Mouse (Mus musculus) liver, embryonic 14.5 days (tissue): ENCODE measurements around the gene Tnfrsf13b. TPM values are rescaled to one million over a fixed set of nuclear protein-coding genes. Genes with fewer than 3 reads are reported as not detected.

ENCODE experiments used
- ATAC-seq: fragments of 200-750 bp; cut with Nextera tagmentation; 2 replicates; pipeline ENCODE4 v1.8.0; 2017; ENCODE audit warnings: moderate number of reproducible peaks, mild to moderate bottlenecking, moderate library complexity; ENCODE audit not compliant: insufficient read depth
- DNase-seq, 3 experiments: peaks; one replicate each; pipeline ENCODE4 v3.0.0-alpha.2; 2012 to 2013; ENCODE audit warnings: low read depth in 3 of 3, low spot score in 3 of 3
- H3K27ac ChIP-seq: fragments of 300-500 bp; sonication (generic); 2 replicates; pipeline ENCODE4 v1.5.1; 2014; ENCODE audit warnings: moderate library complexity, mild to moderate bottlenecking, control low read depth, inconsistent platforms
- H3K27me3 ChIP-seq: fragments of 300-500 bp; sonication (generic); 2 replicates; pipeline ENCODE4 v1.6.1; 2014; ENCODE audit warnings: mild to moderate bottlenecking, low read length, moderate library complexity; ENCODE audit not compliant: control insufficient read depth, insufficient read depth
- H3K36me3 ChIP-seq: fragments of 300-500 bp; sonication (generic); replicated peaks from 2 replicates; pipeline ENCODE4 v1.6.1; 2014; ENCODE audit warnings: low read depth; ENCODE audit not compliant: control insufficient read depth, insufficient read depth
- H3K4me1 ChIP-seq, 2 experiments: fragments of 200-500 bp in 1 of 2; fragments of 300-500 bp in 1 of 2; sonication (generic) in 1 of 2; replicated peaks; 2 replicates each; pipeline ENCODE4 v1.6.1; 2012 to 2014; ENCODE audit warnings: antibody characterized with exemption in 1 of 2, inconsistent platforms in 1 of 2, low read length in 1 of 2; ENCODE audit not compliant: control insufficient read depth in 2 of 2, insufficient read depth in 2 of 2
- H3K4me2 ChIP-seq: fragments of 300-500 bp; sonication (generic); 2 replicates; pipeline ENCODE4 v1.6.1; 2014; ENCODE audit warnings: low read depth, mild to moderate bottlenecking, control low read depth, moderate library complexity
- H3K4me3 ChIP-seq, 2 experiments: fragments of 200-500 bp in 1 of 2; fragments of 300-500 bp in 1 of 2; sonication (generic) in 1 of 2; 2 replicates each; pipeline ENCODE4 v1.5.1; 2012 to 2014; ENCODE audit warnings: low read depth in 2 of 2, low read length in 2 of 2, mild to moderate bottlenecking in 2 of 2, control low read depth in 1 of 2, inconsistent platforms in 1 of 2, moderate library complexity in 1 of 2; ENCODE audit not compliant: insufficient read depth in 1 of 2
- H3K9ac ChIP-seq: fragments of 300-500 bp; sonication (generic); replicated peaks from 2 replicates; pipeline ENCODE4 v1.6.1; 2014; ENCODE audit warnings: mild to moderate bottlenecking, control low read depth, moderate library complexity
- H3K9me3 ChIP-seq: fragments of 300-500 bp; sonication (generic); 2 replicates; pipeline ENCODE4 v1.6.1; 2016; ENCODE audit warnings: low read length, mixed read lengths; ENCODE audit not compliant: control insufficient read depth
- CTCF ChIP-seq: IDR thresholded peaks from 2 replicates; pipeline ENCODE4 v1.5.1; 2016; ENCODE audit warnings: antibody characterized with exemption, low read depth, control low read depth
- EP300 ChIP-seq: IDR thresholded peaks from 2 replicates; pipeline ENCODE4 v1.6.1; 2016; ENCODE audit warnings: antibody characterized with exemption, low read depth
- WGBS: fragments of 180-500 bp; shearing (Covaris S2); extraction: QIAGEN DNeasy Blood & Tissue Kit; methylation state at CpG from one replicate; pipeline ENCODE4 v1.1.7; 2014; ENCODE audit not compliant: insufficient replicate concordance; 5-methylcytosine and 5-hydroxymethylcytosine counted together
- polyA plus RNA-seq, 2 experiments: library from polyadenylated mRNA; depleted of rRNA in 1 of 2; stranded (reverse) in 1 of 2; unstranded in 1 of 2; fragments of >200 nt; fragmentation: Nextera tagmentation in 1 of 2; extraction: Ambion mirVana in 1 of 2; gene quantifications; 2 replicates each; pipeline versions ENCODE4 v1.2.1 to v1.2.3; 2012 to 2014

Gene Tnfrsf13b
- polyA plus RNA-seq, 2 experiments = 3.7 to 3.9 TPM

DNA sequence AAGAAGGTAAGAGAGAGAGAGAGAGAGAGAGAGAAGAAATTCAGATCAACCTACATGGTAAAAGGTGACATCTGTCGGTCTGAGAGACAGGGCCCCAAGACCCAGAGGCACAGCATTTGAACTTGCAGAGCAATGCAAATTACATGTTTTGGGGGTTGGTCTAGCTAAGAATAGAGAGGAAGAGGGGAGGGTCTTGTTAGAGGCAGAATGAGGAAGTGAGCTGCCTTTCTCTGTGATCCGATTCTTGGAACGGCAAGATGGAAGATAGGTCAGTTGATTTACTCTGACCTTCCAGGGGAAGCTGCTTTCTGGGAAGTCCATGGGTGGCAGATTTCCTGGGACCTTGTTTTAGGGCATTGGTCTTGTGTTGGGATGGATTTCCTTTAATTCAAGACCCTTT, 15.7 kb downstream of the Tnfrsf13b start:
- no peak for ATAC-seq
- peak overlapping the region; percentile 15 to 26; a peak in 2 of 4 replicates for H3K4me3 ChIP-seq
- peak overlapping the region; percentile 34 for H3K4me2 ChIP-seq

DNA sequence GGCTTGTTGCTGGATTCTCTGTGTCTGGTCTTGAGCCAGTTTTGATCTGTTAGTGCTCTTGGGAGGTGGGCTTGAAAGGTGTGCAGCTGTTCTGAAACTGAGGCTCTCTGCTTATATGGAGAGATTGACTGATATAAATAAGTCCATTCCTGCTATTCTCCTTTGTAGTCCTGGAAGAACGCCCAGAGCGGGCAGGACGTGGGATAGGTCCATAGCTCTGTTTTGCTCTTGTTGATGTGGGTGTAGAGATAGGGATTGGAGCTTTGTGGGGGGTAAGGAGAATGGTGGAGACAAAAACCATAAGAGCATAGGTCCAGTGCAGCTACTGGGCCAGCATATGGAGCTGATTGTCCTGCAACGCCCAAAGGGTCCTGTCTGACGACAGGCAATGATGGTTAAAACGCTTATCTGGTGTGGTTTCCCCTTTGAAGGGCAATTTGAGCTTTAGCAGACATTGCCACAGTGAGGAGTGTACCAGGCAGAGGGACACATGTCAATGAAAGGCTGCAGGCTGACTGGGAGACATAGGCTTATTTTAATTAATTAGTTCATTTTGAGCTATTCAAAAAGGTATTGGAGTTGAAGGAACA, 16.5 kb downstream of the Tnfrsf13b start:
- H3K4me1 ChIP-seq = peaks cover 0 to 4% of the 10 kb centered on the region in 2 experiments; a peak in 2 of 4 replicates
- no peaks in the 10 kb centered on the region for H3K9me3 ChIP-seq

More for the DNA sequence above, 15.7 kb downstream of the Tnfrsf13b start:
- DNase-seq = peak in 2 of 3 experiments; percentile 7 to 24
- no peak overlapping the region for H3K27ac ChIP-seq
- TF ChIP-seq CTCF = no peak
- no peak for TF ChIP-seq EP300
- H3K4me1 ChIP-seq = peaks cover 0 to 4% of the 10 kb centered on the region in 2 experiments; a peak in 2 of 4 replicates
- no peaks in the 10 kb centered on the region for H3K36me3 ChIP-seq
- H3K9me3 ChIP-seq = no peaks in the 10 kb centered on the region
- 8% methylated on average over 3 of the region's 3 CpGs for WGBS
- H3K27me3 ChIP-seq = no peaks in the 10 kb centered on the region
- H3K9ac ChIP-seq = no peak overlapping the region

DNA sequence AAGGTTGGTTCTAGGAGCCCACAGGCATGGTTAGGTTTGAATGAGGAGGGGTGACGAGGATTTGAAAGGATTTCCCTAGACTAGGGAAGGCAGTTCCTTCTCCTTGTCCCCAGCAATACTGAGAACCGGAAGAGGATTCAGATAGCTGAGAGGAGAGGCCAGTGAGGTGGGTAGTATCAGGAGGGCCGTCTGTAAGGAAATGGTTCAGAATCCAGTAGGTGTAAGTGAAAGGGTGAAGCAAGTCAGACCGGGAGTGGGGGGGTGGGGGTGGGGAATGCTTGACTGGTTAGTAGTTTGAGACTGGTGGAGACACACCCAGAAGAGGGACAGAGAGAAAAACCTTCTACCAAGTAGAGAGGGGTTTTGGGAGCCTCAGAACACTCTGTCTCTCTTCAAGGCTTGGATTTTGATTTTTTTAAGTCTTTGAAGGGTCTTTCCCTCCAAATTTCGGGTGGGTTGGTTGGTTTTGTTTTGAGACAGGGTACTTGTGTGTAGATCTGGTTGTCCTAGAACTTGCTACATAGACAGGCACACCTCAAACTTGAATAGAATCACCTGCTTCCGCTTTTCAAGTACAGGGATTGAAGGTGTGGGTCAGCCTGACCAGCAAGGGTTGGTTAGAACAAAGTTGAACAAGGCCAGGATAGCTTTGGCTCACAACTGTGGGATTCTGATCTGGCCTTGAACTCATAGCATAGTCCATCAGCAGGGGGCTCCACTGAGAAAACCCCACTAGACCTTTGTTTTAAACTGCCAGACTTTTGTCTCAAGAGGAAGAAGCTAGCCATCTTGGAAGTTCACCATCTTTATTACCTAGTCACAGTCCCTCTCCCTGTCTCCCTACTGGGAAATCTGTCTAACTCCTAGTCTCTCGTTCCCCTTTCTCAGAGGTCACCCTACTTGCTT, 17.3 kb downstream of the Tnfrsf13b start:
- Histone ChIP-seq H3K4me3 (no peak overlapping the region), H3K27ac (no peak overlapping the region), H3K36me3 (no peaks in the 10 kb centered on the region), H3K9ac (no peak overlapping the region), H3K9me3 (no peaks in the 10 kb centered on the region), H3K4me2 (peak overlapping the region; percentile 34), H3K4me1 (peaks cover 0 to 4% of the 10 kb centered on the region in 2 experiments; a peak in 2 of 4 replicates), H3K27me3 (no peaks in the 10 kb centered on the region)
- WGBS = 29% methylated on average over 7 of the region's 7 CpGs
- no peak for ATAC-seq
- no peak for DNase-seq
- no peak for TF ChIP-seq EP300
- TF ChIP-seq CTCF = peak; percentile 32; the same call in 1 of the 2 replicates

More for the DNA sequence above, 16.5 kb downstream of the Tnfrsf13b start:
- 22% methylated on average over 6 of the region's 6 CpGs for WGBS
- no peak for TF ChIP-seq CTCF
- ATAC-seq (no peak), DNase-seq (no peak)
- H3K4me2 ChIP-seq = peak overlapping the region; percentile 34
- H3K4me3 ChIP-seq = peak overlapping the region; percentile 15 to 26
- no peak overlapping the region for H3K9ac ChIP-seq
- H3K27ac ChIP-seq = no peak overlapping the region
- H3K36me3 ChIP-seq = no peaks in the 10 kb centered on the region
- H3K27me3 ChIP-seq = no peaks in the 10 kb centered on the region

DNA sequence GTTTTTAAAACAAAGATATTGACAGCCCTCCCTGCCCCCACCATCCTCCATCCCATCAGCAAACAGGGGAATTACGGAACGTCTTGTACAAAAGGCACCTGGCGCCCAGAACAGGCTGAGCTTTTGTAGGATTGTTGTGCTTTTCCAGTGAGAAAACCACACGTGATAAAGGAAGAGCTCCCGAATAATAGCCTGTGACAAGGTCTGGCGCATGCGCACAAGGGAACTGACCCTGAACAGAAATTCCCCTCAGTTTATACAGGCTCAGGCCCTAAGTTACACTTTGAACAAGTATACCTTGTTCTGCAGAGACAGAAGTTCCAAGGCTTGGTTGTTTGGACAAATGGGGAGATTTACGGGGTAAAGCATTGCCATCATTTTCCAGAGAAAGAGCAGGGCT, 19.0 kb downstream of the Tnfrsf13b start:
- no peak overlapping the region for H3K4me2 ChIP-seq
- H3K4me3 ChIP-seq = no peak overlapping the region
- H3K36me3 ChIP-seq = no peaks in the 10 kb centered on the region
- no peak overlapping the region for H3K27ac ChIP-seq
- no peaks in the 10 kb centered on the region for H3K9me3 ChIP-seq
- H3K9ac ChIP-seq = no peak overlapping the region
- DNase-seq (no peak), ATAC-seq (no peak)
- 65% methylated on average over 8 of the region's 8 CpGs for WGBS
- H3K27me3 ChIP-seq = no peaks in the 10 kb centered on the region
- no peak for TF ChIP-seq EP300
- no peak for TF ChIP-seq CTCF
- H3K4me1 ChIP-seq = peaks cover 0 to 4% of the 10 kb centered on the region in 2 experiments; a peak in 2 of 4 replicates
